Mouse (Mus musculus) adrenal gland, adult 18-20 months (tissue): ENCODE measurements at regions not wholly inside any gene's neighbourhood (a gene's known extent, or its start where the extent isn't known, plus 50 kb on each side); places are given as distances from the start of the nearest gene placed in this dataset.
A peak's percentile ranks its signal among the peaks of the same experiment; 100 is the strongest.

Experiments used
- DNase-seq, 2 experiments: peaks; one replicate each; pipeline ENCODE4 v3.0.0; 2021 to 2022; ENCODE audit warnings: low spot score in 2 of 2

DNA sequence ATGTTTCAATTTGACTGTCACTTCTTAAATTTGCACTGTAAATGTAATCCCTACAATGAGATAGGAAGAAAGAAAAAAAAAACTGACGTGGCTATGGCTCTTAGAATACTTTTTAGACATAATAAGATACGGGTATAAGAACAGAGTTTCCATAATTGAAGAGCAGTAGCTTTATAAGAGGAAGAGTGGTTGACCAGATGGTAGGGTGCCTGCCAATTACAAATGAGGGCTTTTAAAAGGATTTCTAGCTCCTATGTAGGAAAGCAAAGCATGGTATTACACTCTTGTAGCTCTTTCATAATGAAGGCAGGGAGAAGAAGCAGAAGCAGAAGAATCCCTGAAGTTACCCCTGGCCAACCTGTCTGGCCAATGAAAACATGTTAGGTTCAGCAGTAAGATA, 239.7 kb upstream of the Car10 start:
- DNase-seq, result no peak

DNA sequence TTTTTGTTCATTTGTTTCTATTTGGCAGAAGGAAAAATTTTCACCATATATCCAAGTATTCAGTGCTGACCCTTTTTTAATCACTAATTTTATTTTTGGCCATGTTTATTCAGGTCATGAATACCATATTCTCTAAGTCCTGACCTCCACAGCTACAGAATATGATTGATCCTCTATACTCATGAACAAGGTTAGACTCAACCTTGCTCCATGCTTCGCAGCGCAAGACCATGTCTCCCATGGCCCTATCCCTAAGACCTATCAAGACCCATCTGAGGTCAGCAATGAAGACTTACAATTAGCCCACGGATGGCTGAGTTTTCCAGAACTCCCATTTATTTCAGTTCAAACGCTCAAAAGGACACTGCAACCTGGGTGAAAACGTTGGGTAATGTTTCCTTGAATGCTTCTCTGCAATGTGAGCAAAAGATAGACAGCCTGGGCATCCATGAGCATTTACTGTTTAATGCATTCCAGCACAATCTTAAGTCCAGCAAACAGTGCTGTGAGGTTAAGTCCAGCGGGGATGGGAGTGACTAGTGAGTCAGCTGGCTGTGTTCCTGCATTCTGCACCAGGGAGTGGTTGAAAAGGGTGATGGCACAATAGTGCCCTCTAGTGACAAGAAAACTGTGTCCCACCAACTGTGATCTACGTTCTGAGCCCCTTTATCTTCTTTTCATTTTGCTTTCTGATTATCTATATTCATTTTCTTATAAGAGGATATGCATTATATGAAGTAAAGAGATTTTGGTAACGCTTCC, 208.0 kb upstream of the Car10 start:
- DNase-seq, result peak; percentile 31 to 53

DNA sequence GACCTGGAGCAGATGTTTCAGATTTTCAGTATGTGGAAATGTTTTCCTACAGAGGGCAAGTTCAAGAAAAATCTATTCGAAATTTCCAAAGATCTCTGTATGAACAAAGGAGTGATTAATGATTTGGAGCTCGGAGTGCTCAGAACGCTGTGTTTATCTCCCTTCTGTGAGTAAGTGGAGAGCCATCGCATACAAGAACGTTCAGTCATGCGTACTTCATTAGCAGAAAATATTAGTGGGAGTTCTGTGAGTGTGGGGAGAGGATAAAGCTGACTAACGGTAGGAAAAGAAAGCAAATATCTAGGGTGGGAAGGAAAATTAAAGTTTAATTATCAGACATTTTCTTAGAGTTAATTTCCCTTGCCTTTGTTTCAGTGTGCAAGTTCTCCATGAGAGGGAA, 198.5 kb upstream of the Car10 start:
- no peak for DNase-seq
